Mouse (Mus musculus): ENCODE results near the gene Mid1.

DNA sequence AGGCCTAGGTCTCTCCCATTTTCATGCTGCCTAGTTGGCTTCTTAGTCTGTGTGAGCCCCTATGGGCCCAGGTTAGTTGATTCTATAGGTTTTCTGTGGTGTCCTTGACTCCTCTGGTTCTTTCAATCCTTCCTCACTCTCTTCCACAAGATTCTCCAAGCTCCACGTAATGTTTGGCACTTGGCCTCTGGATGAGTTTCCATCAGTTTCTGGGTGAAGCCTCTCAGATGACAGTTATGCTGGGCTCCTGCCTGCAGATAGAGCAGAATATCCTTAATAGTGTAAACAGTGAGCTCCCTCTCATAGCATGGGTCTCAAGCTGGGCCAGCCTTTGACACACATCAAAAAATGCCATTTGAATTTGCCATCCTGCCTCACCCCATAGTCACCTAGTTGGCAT, 38.5 kb downstream of the Mid1 start:
- TF ChIP-seq POLR2A (IDR thresholded peaks at IDR 0.05; ENCODE audit: insufficient read depth, low read depth, low read length): no peak
- no peak for TF ChIP-seq CTCF (IDR thresholded peaks at IDR 0.05)

All from heart, adult 2 months (tissue).